11 mouse cellular contexts compared by ENCODE assay signal in genomic region chr6:122519384-122519783, GRCm38 (mm10). TPM values are rescaled to one million over a fixed set of nuclear protein-coding genes. Genes with fewer than 3 reads are reported as not detected.
A peak's percentile ranks its signal among the peaks of the same experiment; 100 is the strongest.
DNase-seq lines count a peak whose midpoint lies in the region; ATAC-seq and TF ChIP-seq lines count a peak whose summit lies in the region.
"Had no signal": no experiment of that assay in that cellular context is flagged by ENCODE, and none has a peak within 500 bp of the region (broad histone marks: within the 10 kb centered on the region; RNA-seq: fewer than 3 reads in every experiment).

No protein-coding gene starts in this region.

- no peak overlapping the region for H3K27ac ChIP-seq in hindbrain, embryonic 11.5 days (ENCODE audit: low read depth, low read length)
- H3K27ac ChIP-seq in hindbrain, embryonic 10.5 days = no peak overlapping the region
- no peak overlapping the region for H3K27ac ChIP-seq in midbrain, postnatal 0 days (ENCODE audit: low read depth, low read length)

- H3K36me3 ChIP-seq in hindbrain, embryonic 11.5 days (ENCODE audit: control insufficient read depth, insufficient read depth, low read length) = no peaks in the 10 kb centered on the region
- H3K36me3 ChIP-seq in hindbrain, embryonic 10.5 days = no peaks in the 10 kb centered on the region
- no peaks in the 10 kb centered on the region for H3K36me3 ChIP-seq in midbrain, postnatal 0 days (ENCODE audit: insufficient read depth, low read length)

- no peaks in the 10 kb centered on the region for H3K9me3 ChIP-seq in hindbrain, embryonic 11.5 days (ENCODE audit: control insufficient read depth, low read length)
- H3K9me3 ChIP-seq in hindbrain, embryonic 10.5 days = no peaks in the 10 kb centered on the region
- no peaks in the 10 kb centered on the region for H3K9me3 ChIP-seq in midbrain, postnatal 0 days (ENCODE audit: low read length)

- peak; percentile 87 for TF ChIP-seq CTCF in midbrain, postnatal 0 days (IDR thresholded peaks at IDR 0.05)

- H3K4me1 ChIP-seq in hindbrain, embryonic 11.5 days (replicated peaks; ENCODE audit: control insufficient read depth, insufficient read depth, low read length) = no peaks in the 10 kb centered on the region
- H3K4me1 ChIP-seq in hindbrain, embryonic 10.5 days (replicated peaks) = no peaks in the 10 kb centered on the region
- no peaks in the 10 kb centered on the region for H3K4me1 ChIP-seq in midbrain, postnatal 0 days (ENCODE audit: insufficient read depth, low read length)

- no peaks in the 10 kb centered on the region for H3K27me3 ChIP-seq in hindbrain, embryonic 11.5 days (ENCODE audit: control insufficient read depth, insufficient read depth, low read length)
- H3K27me3 ChIP-seq in hindbrain, embryonic 10.5 days (ENCODE audit: insufficient read depth, poor library complexity, severe bottlenecking) = no peaks in the 10 kb centered on the region
- H3K27me3 ChIP-seq in midbrain, postnatal 0 days (ENCODE audit: insufficient read depth, low read length) = no peaks in the 10 kb centered on the region

- 41% methylated on average over 2 of the region's 2 CpGs for WGBS in hindbrain, embryonic 11.5 days
- WGBS in hindbrain, embryonic 10.5 days = 53% methylated on average over 2 of the region's 2 CpGs
- 34% methylated on average over 2 of the region's 2 CpGs for WGBS in midbrain, postnatal 0 days

- no peak overlapping the region for H3K4me3 ChIP-seq in hindbrain, embryonic 11.5 days (ENCODE audit: low read depth, low read length)
- H3K4me3 ChIP-seq in hindbrain, embryonic 10.5 days = no peak overlapping the region
- H3K4me3 ChIP-seq in midbrain, postnatal 0 days (ENCODE audit: low read depth, low read length) = no peak overlapping the region

- H3K4me2 ChIP-seq in hindbrain, embryonic 11.5 days (replicated peaks; ENCODE audit: low read depth, low read length) = no peak overlapping the region
- no peak overlapping the region for H3K4me2 ChIP-seq in midbrain, postnatal 0 days (ENCODE audit: low read depth, low read length, poor library complexity, severe bottlenecking)

- no peak overlapping the region for H3K9ac ChIP-seq in hindbrain, embryonic 11.5 days (ENCODE audit: low read depth, low read length)
- H3K9ac ChIP-seq in midbrain, postnatal 0 days (replicated peaks; ENCODE audit: low read length, poor library complexity, severe bottlenecking) = no peak overlapping the region

- no peak for ATAC-seq in hindbrain, embryonic 11.5 days (ENCODE audit: low FRiP score)
- no peak for ATAC-seq in midbrain, postnatal 0 days (ENCODE audit: low FRiP score)

- DNase-seq in hindbrain, embryonic 11.5 days (ENCODE audit: low spot score) = peak; percentile 31
- DNase-seq in hindbrain, embryonic 10.5 days (ENCODE audit: low spot score) = no peak
- peak; percentile 37 for DNase-seq in lung, postnatal 10 days
- no peak for DNase-seq in lung, adult 18-20 months
- peak; percentile 85 for DNase-seq in NIH3T3 (ENCODE audit: low read depth)
- DNase-seq in midbrain, postnatal 0 days (ENCODE audit: low spot score) = peak; percentile 58
- no peak for DNase-seq in gastrocnemius, postnatal 10 days
- DNase-seq: cerebellum, postnatal 25 days; thymus, adult 2 months had no signal

RNA-seq across cellular contexts. Expression of gene Mfap5, which starts 13.7 kb away (rescaled TPM):
- polyA plus RNA-seq in hindbrain, embryonic 11.5 days (2014; fragmentation: Nextera tagmentation; extraction: Ambion mirVana) = 1.2 and 1.6 TPM in 2 replicates
- polyA plus RNA-seq in hindbrain, embryonic 10.5 days (2016; fragmentation: Nextera tagmentation; extraction: Ambion mirVana) = 0.40 and 1.1 TPM in 2 replicates
- total RNA-seq in midbrain, postnatal 0 days (2014; rRNA removed) = 1.9 and 2.5 TPM in 2 replicates
- polyA plus RNA-seq in midbrain, postnatal 0 days (2015; fragmentation: Nextera tagmentation; extraction: Ambion mirVana) = 6.5 and 10.1 TPM in 2 replicates
- 100 to 1,000 TPM; 115 to 141 TPM for total RNA-seq in gastrocnemius, postnatal 10 days (2021)

RNA-seq across cellular contexts. Expression of gene Rimklb, which starts 20.8 kb away (rescaled TPM):
- 62.1 and 63.4 TPM in 2 replicates for polyA plus RNA-seq in hindbrain, embryonic 11.5 days (2014; fragmentation: Nextera tagmentation; extraction: Ambion mirVana)
- polyA plus RNA-seq in hindbrain, embryonic 10.5 days (2016; fragmentation: Nextera tagmentation; extraction: Ambion mirVana) = 36.6 and 44.2 TPM in 2 replicates
- total RNA-seq in midbrain, postnatal 0 days (2014; rRNA removed) = 134 and 164 TPM in 2 replicates
- 114 and 120 TPM in 2 replicates for polyA plus RNA-seq in midbrain, postnatal 0 days (2015; fragmentation: Nextera tagmentation; extraction: Ambion mirVana)
- 1 to 10 TPM; 2.1 to 2.6 TPM for total RNA-seq in gastrocnemius, postnatal 10 days (2021)

RNA-seq across cellular contexts. Expression of gene Aicda, which starts 34.2 kb away (rescaled TPM):
- polyA plus RNA-seq in hindbrain, embryonic 11.5 days (2014; fragmentation: Nextera tagmentation; extraction: Ambion mirVana) = 0.11 TPM in 1 of 2 replicates, not detected in the other
- not detected in 2 replicates for polyA plus RNA-seq in hindbrain, embryonic 10.5 days (2016; fragmentation: Nextera tagmentation; extraction: Ambion mirVana)
- 0.11 and 1.3 TPM in 2 replicates for total RNA-seq in midbrain, postnatal 0 days (2014; rRNA removed)
- polyA plus RNA-seq in midbrain, postnatal 0 days (2015; fragmentation: Nextera tagmentation; extraction: Ambion mirVana) = 0.49 and 0.53 TPM in 2 replicates
- total RNA-seq in gastrocnemius, postnatal 10 days (2021) = not detected
- total RNA-seq: heart, postnatal 14 days; left cerebral cortex, adult 18-20 months had no signal

Comparison
In these comparisons a context has a peak if more than half of its experiments do, and no peak if none do; other contexts are left out.
1. DNase-seq: peak in hindbrain, embryonic 11.5 days (single experiment), lung, postnatal 10 days (single experiment), NIH3T3 (single experiment) and midbrain, postnatal 0 days (single experiment); none in hindbrain, embryonic 10.5 days (single experiment), lung, adult 18-20 months (0 of 2) and gastrocnemius, postnatal 10 days (single experiment).